In genomic region chr3:98308606-98309005, GRCm38 (mm10) we compare ENCODE assay signal across 31 mouse cellular contexts. TPM values are rescaled to one million over a fixed set of nuclear protein-coding genes. Genes with fewer than 3 reads are reported as not detected.
DNase-seq lines count a peak whose midpoint lies in the region; ATAC-seq and TF ChIP-seq lines count a peak whose summit lies in the region.
"Had no signal": no experiment of that assay in that cellular context is flagged by ENCODE, and none has a peak within 500 bp of the region (broad histone marks: within the 10 kb centered on the region; RNA-seq: fewer than 3 reads in every experiment).

No protein-coding gene starts in this region.

- no peak for TF ChIP-seq CTCF in forebrain, postnatal 0 days (IDR thresholded peaks at IDR 0.05; ENCODE audit: low read depth)
- no peak for TF ChIP-seq CTCF in liver, adult 2 months (IDR thresholded peaks at IDR 0.05; ENCODE audit: low read depth, low read length)
- TF ChIP-seq CTCF in liver, postnatal 0 days (IDR thresholded peaks at IDR 0.05; ENCODE audit: low read depth) = no peak

- WGBS in forebrain, postnatal 0 days = 66% methylated on average over 6 of the region's 6 CpGs
- 72% methylated on average over 6 of the region's 6 CpGs for WGBS in forebrain, embryonic 15.5 days
- 86% methylated on average over 6 of the region's 6 CpGs for WGBS in liver, adult 2 months
- whole genome bisulfite sequencing in liver, postnatal 0 days (ENCODE audit: insufficient replicate concordance) = 81% methylated on average over 6 of the region's 6 CpGs

- H3K4me3 ChIP-seq in forebrain, postnatal 0 days (ENCODE audit: low read depth, low read length) = no peak overlapping the region
- no peak overlapping the region for H3K4me3 ChIP-seq in forebrain, embryonic 15.5 days
- no peak overlapping the region for H3K4me3 ChIP-seq in liver, adult 2 months (ENCODE audit: insufficient read depth, low read depth, low read length)
- no peak overlapping the region for H3K4me3 ChIP-seq in liver, postnatal 0 days (ENCODE audit: low read depth, low read length)
- H3K4me3 ChIP-seq: embryonic facial prominence, embryonic 10.5 days; embryonic facial prominence, embryonic 13.5 days; erythroblast, embryonic 14.5 days; forebrain, embryonic 13.5 days; heart, embryonic 12.5 days; heart, embryonic 15.5 days had no signal

- 0 out of 2 replicates have a peak, but pooled peaks have one; percentile 42 for ATAC-seq in forebrain, postnatal 0 days
- no peak for ATAC-seq in forebrain, embryonic 15.5 days (replicated peaks)
- no peak for ATAC-seq in liver, postnatal 0 days
- ATAC-seq: forebrain, embryonic 13.5 days; hindbrain, postnatal 0 days; inflammation-experienced regulatory T-cells, adult 6 months; Patski had no signal

- no peaks in the 10 kb centered on the region for H3K4me1 ChIP-seq in forebrain, postnatal 0 days (ENCODE audit: insufficient read depth)
- H3K4me1 ChIP-seq in forebrain, embryonic 15.5 days = no peaks in the 10 kb centered on the region
- no peaks in the 10 kb centered on the region for H3K4me1 ChIP-seq in liver, adult 2 months (ENCODE audit: control insufficient read depth, insufficient read depth, low read length)
- H3K4me1 ChIP-seq in liver, postnatal 0 days (ENCODE audit: insufficient read depth) = no peaks in the 10 kb centered on the region
- H3K4me1 ChIP-seq: embryonic facial prominence, embryonic 10.5 days; embryonic facial prominence, embryonic 13.5 days; forebrain, embryonic 13.5 days; heart, embryonic 12.5 days; heart, embryonic 15.5 days had no signal

- no peak for TF ChIP-seq EP300 in liver, postnatal 0 days (IDR thresholded peaks at IDR 0.05; ENCODE audit: low read depth)

- H3K9ac ChIP-seq in forebrain, postnatal 0 days = no peak overlapping the region
- no peak overlapping the region for H3K9ac ChIP-seq in forebrain, embryonic 15.5 days (replicated peaks)
- H3K9ac ChIP-seq in liver, adult 2 months (ENCODE audit: low read depth, low read length) = no peak overlapping the region
- H3K9ac ChIP-seq in liver, postnatal 0 days (replicated peaks) = no peak overlapping the region
- H3K9ac ChIP-seq: embryonic facial prominence, embryonic 13.5 days; forebrain, embryonic 13.5 days; heart, embryonic 12.5 days; heart, embryonic 15.5 days; hindbrain, embryonic 14.5 days had no signal

- intact Hi-C loops in heart, postnatal 36 days (cut with DNase I) = no loop called here

- H3K9me3 ChIP-seq in forebrain, postnatal 0 days (ENCODE audit: low read length) = no peaks in the 10 kb centered on the region
- H3K9me3 ChIP-seq in forebrain, embryonic 15.5 days = no peaks in the 10 kb centered on the region
- no peaks in the 10 kb centered on the region for H3K9me3 ChIP-seq in liver, postnatal 0 days (ENCODE audit: low read length)
- H3K9me3 ChIP-seq: embryonic facial prominence, embryonic 10.5 days; embryonic facial prominence, embryonic 13.5 days; forebrain, embryonic 13.5 days; heart, embryonic 15.5 days had no signal

- H3K27ac ChIP-seq in forebrain, postnatal 0 days (ENCODE audit: low read depth, low read length) = no peak overlapping the region
- H3K27ac ChIP-seq in forebrain, embryonic 15.5 days (replicated peaks) = no peak overlapping the region
- H3K27ac ChIP-seq in liver, adult 2 months (replicated peaks; ENCODE audit: insufficient read depth, low read depth, low read length) = no peak overlapping the region
- no peak overlapping the region for H3K27ac ChIP-seq in liver, postnatal 0 days (ENCODE audit: low read depth)
- H3K27ac ChIP-seq: embryonic facial prominence, embryonic 10.5 days; embryonic facial prominence, embryonic 13.5 days; forebrain, embryonic 13.5 days; heart, embryonic 15.5 days; hindbrain, embryonic 14.5 days; hindbrain, postnatal 0 days had no signal

- no peaks in the 10 kb centered on the region for H3K27me3 ChIP-seq in forebrain, postnatal 0 days (ENCODE audit: insufficient read depth, low read length)
- no peaks in the 10 kb centered on the region for H3K27me3 ChIP-seq in forebrain, embryonic 15.5 days
- H3K27me3 ChIP-seq in liver, adult 2 months (ENCODE audit: control insufficient read depth, insufficient read depth, low read length) = no peaks in the 10 kb centered on the region
- H3K27me3 ChIP-seq in liver, postnatal 0 days (ENCODE audit: insufficient read depth, low read length) = no peaks in the 10 kb centered on the region
- H3K27me3 ChIP-seq: CH12.LX; embryonic facial prominence, embryonic 13.5 days; forebrain, embryonic 13.5 days; heart, embryonic 12.5 days; heart, embryonic 15.5 days; Patski had no signal

- DNase-seq in forebrain, postnatal 0 days = no peak
- DNase-seq in heart, adult 11 months = peak; percentile 86
- no peak for DNase-seq in heart, postnatal 36 days
- DNase-seq in liver, adult 2 months (ENCODE audit: extremely low read depth, low read depth, low spot score) = peak; percentile 54
- no peak for DNase-seq in liver, postnatal 0 days
- no peak for DNase-seq in kidney, adult 8-10 months
- DNase-seq: adrenal gland, postnatal 10 days; adrenal gland, postnatal 36 days; B cell, adult 2 months; cerebellum, adult 11-12 months; cerebellum, adult 8-10 months; cerebellum, postnatal 36 days; embryo, embryonic 11 days; gastrocnemius, postnatal 10 days; heart, adult 18-20 months; heart, postnatal 10 days; heart, postnatal 4 days; kidney, adult 11 months had no signal

- no peak overlapping the region for H3K4me2 ChIP-seq in forebrain, postnatal 0 days (ENCODE audit: low read depth)
- no peak overlapping the region for H3K4me2 ChIP-seq in forebrain, embryonic 15.5 days (replicated peaks)
- no peak overlapping the region for H3K4me2 ChIP-seq in liver, postnatal 0 days (ENCODE audit: low read depth, low read length)
- H3K4me2 ChIP-seq: embryonic facial prominence, embryonic 13.5 days; forebrain, embryonic 13.5 days; heart, embryonic 12.5 days; heart, embryonic 15.5 days; hindbrain, embryonic 14.5 days had no signal

- no peaks in the 10 kb centered on the region for H3K79me2 ChIP-seq in liver, adult 2 months (ENCODE audit: control insufficient read depth, insufficient read depth, low read length)

- no peaks in the 10 kb centered on the region for H3K36me3 ChIP-seq in forebrain, postnatal 0 days (ENCODE audit: insufficient read depth)
- no peaks in the 10 kb centered on the region for H3K36me3 ChIP-seq in forebrain, embryonic 15.5 days
- peaks cover 20% of the 10 kb centered on the region for H3K36me3 ChIP-seq in liver, adult 2 months (ENCODE audit: control insufficient read depth, insufficient read depth, low read length)
- 0 out of 2 replicates have a peak, but pooled peaks cover 6% of the 10 kb centered on the region for H3K36me3 ChIP-seq in liver, postnatal 0 days (replicated peaks; ENCODE audit: insufficient read depth, low read length)
- H3K36me3 ChIP-seq: G1E; heart, embryonic 12.5 days; heart, embryonic 15.5 days had no signal

- TF ChIP-seq POLR2A in liver, adult 2 months (IDR thresholded peaks at IDR 0.05; ENCODE audit: extremely low read depth, insufficient read depth, low read length) = no peak

RNA-seq across cellular contexts. Expression of gene Hmgcs2, which starts 28.4 kb away (rescaled TPM):
- 22.5 and 26.9 TPM in 2 replicates for total RNA-seq in forebrain, postnatal 0 days (2014; rRNA removed)
- 30.0 and 33.6 TPM in 2 replicates for polyA plus RNA-seq in forebrain, postnatal 0 days (2015; fragmentation: Nextera tagmentation; extraction: Ambion mirVana)
- polyA plus RNA-seq in forebrain, embryonic 15.5 days (2015; fragmentation: Nextera tagmentation; extraction: Ambion mirVana) = 7.6 and 8.2 TPM in 2 replicates
- 10 to 100 TPM; 26.0 to 27.1 TPM for total RNA-seq in heart, postnatal 36 days (2021)
- 687 and 765 TPM in 2 replicates for total RNA-seq in liver, adult 2 months (2014; rRNA removed)
- 1,077 and 1,098 TPM in 2 replicates for polyA plus RNA-seq in liver, adult 2 months (2012; rRNA removed)
- 1,492 and 1,631 TPM in 2 replicates for polyA plus RNA-seq in liver, postnatal 0 days (2015; fragmentation: Nextera tagmentation; extraction: Ambion mirVana)
- total RNA-seq: CH12.LX, G1E had no signal
- polyA plus RNA-seq: G1E; inflammation-experienced regulatory T-cells, adult 6 months had no signal

RNA-seq across cellular contexts. Expression of gene Phgdh, which starts 31.2 kb away (rescaled TPM):
- total RNA-seq in forebrain, postnatal 0 days (2014; rRNA removed) = 139 and 151 TPM in 2 replicates
- polyA plus RNA-seq in forebrain, postnatal 0 days (2015; fragmentation: Nextera tagmentation; extraction: Ambion mirVana) = 149 and 160 TPM in 2 replicates
- 188 and 194 TPM in 2 replicates for polyA plus RNA-seq in forebrain, embryonic 15.5 days (2015; fragmentation: Nextera tagmentation; extraction: Ambion mirVana)
- 1 to 10 TPM; 1.9 to 2.1 TPM for total RNA-seq in heart, postnatal 36 days (2021)
- 0.92 and 3.2 TPM in 2 replicates for total RNA-seq in liver, adult 2 months (2014; rRNA removed)
- polyA plus RNA-seq in liver, adult 2 months (2012; rRNA removed) = 0.39 and 0.48 TPM in 2 replicates
- 25.6 and 32.7 TPM in 2 replicates for polyA plus RNA-seq in liver, postnatal 0 days (2015; fragmentation: Nextera tagmentation; extraction: Ambion mirVana)
- total RNA-seq: G1E had no signal
- polyA plus RNA-seq: G1E had no signal

Comparison
In these comparisons a context has a peak if more than half of its experiments do, and no peak if none do; other contexts are left out.
1. DNase-seq: peak in heart, adult 11 months (single experiment) and liver, adult 2 months (single experiment); none in forebrain, postnatal 0 days (single experiment), heart, postnatal 36 days (0 of 2), liver, postnatal 0 days (single experiment) and kidney, adult 8-10 months (0 of 2).
2. RNA of gene Phgdh, which starts 31.2 kb away (polyA plus RNA-seq): 188 to 194 TPM in forebrain, embryonic 15.5 days, 149 to 160 TPM in forebrain, postnatal 0 days and 25.6 to 32.7 TPM in liver, postnatal 0 days; 0.39 to 0.48 TPM in liver, adult 2 months; every median in the first group is over 10 times any median in the second.
3. RNA of gene Hmgcs2, which starts 28.4 kb away (polyA plus RNA-seq): 1,492 to 1,631 TPM in liver, postnatal 0 days and 1,077 to 1,098 TPM in liver, adult 2 months; 30.0 to 33.6 TPM in forebrain, postnatal 0 days and 7.6 to 8.2 TPM in forebrain, embryonic 15.5 days; every median in the first group is over 10 times any median in the second.